Mouse (Mus musculus) neutrophil, adult 65 days (primary cell): ENCODE measurements around the gene Thrap3. TPM values are rescaled to one million over a fixed set of nuclear protein-coding genes. Genes with fewer than 3 reads are reported as not detected.

Experiments
- total RNA-seq: library from RNA; stranded (reverse); gene quantifications from 2 replicates; pipeline ENCODE4 v1.2.4, GENCODE M21; 2023

Thrap3 gene
- total RNA-seq = 271 and 365 TPM in 2 replicates

DNA sequence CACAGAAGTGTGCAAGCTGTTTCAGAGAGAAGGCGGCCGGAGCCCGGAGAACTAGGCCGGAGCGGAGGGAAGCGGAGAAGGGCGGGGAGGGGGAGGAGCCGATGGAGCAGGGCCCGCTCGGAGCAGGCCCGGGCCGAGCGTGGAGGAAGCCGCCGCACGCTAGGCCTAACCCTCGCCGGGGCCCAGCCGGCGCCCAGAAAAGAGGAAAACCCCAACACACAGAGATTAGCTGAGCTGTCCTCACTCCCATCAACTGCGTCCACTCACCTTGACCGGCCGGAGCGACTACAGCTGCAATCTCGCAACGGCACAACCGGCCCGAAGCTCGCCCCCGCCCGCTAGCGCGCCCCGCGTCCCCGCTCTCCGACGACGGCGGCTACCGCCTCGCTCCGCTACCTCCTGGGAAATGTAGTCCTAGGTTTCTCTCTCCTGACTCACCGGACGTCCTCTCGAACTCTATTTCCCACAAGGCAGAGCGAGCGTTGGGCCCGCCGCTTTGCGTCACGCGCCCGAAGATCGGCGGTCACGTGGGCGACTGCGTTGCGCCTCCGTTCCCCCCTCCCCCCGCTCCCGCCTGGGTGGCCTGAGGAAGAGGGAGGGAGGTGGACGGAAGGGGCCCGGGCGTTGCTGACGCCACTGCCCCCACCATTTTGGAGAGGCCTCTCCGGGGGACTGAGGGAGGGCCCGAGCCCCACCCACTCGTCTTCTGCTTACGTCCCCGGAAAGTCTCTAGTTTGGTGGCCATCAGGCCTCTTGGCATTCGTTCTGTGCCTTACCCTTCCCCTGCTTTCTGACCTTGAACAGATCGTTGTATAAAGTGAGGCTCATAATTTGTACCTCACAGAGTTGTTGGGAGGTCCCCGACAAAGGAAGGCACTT lies at the start of gene Thrap3:
Gene Thrap3, minus strand, starts transcription at position 458 of the 879 bp plus-strand sequence.

DNA sequence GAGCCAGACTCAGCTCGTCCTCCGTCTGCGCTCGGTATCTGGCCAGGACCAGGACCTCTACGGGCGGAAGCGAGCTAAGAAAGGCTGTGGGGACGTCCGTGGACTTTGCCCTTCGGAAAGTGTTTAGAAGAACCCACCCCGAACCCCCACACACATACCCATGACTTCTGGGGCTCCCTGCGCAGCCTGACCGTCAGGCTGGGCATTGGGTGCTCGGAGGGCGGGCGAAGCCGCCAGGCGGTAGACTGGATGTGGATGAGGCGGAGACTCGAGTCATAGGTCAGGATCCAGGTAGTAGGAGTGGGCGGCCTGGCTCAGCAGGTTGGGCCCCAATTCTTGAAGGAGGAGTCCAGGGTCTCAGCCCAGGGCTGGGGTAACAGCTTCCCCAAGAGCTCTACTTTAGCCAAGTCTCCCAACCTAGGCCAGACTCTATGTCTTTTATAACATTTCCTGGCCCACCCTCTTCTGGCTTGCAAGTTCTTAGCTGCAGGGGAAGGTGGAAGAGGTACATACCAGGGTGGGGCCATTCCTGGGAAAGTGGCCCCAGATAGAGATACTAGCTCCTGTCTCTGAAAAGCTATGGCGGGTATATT lies 39.4 kb downstream of the Thrap3 start, which contains the start of gene Sh3d21:
Gene Sh3d21, minus strand, starts transcription at position 425 of the 593 bp plus-strand sequence.

DNA sequence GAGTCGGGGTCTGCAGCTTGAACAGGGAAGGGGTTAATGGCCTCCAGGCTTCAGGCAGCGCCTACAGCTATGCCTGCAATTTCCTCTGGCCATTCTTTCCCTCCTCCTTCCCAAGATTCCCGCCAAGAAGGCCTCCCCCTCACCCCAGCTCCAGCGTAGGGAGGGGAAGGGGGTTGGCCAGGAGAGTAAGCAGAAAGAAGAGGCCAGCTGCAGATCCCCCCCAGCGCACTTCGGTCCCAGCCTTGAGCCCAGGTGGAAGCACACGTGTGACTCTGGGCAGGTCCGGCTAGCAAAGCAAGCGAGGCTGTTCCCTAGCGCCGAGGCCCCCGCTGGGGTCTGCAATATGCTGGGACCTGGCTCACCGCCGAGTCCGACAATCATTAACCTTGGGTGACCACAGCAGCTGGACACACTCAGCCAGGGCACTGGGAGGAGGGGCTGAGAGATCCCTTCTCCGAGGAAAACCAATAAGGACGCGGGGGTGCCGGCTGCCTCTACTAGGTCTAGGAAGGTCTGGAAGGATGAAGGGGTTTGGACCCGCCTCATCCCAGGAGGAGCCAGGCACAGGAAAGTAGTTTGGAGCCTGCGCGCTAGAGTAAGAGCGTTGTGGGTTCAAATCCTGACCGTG lies 54.9 kb downstream of the Thrap3 start, which contains the start of gene Eva1b:
Gene Eva1b, plus strand, starts transcription at position 212 of the 628 bp plus-strand sequence.

Other genes with a start within 250 kb of the Thrap3 start
- gene Csf3r, start 178.2 kb downstream of the Thrap3 start, total RNA-seq = 1,343 and 1,506 TPM in 2 replicates
- 28.3 and 32.3 TPM in 2 replicates for gene Mrps15, start 155.8 kb downstream of the Thrap3 start, total RNA-seq
- 6.8 and 9.2 TPM in 2 replicates for gene Oscp1, start 144.2 kb downstream of the Thrap3 start, total RNA-seq
- 27.3 and 33.1 TPM in 2 replicates for gene Lsm10, start 106.1 kb downstream of the Thrap3 start, total RNA-seq
- gene Stk40, start 98.8 kb downstream of the Thrap3 start, total RNA-seq = 95.9 and 138 TPM in 2 replicates
- gene Eva1b, start 55.0 kb downstream of the Thrap3 start, total RNA-seq = 1.8 and 2.6 TPM in 2 replicates
- gene Sh3d21, start 39.3 kb downstream of the Thrap3 start, total RNA-seq = 0.25 and 0.32 TPM in 2 replicates
- gene Map7d1, start 53.6 kb upstream of the Thrap3 start, total RNA-seq = 116 and 132 TPM in 2 replicates
- gene Trappc3, start 59.6 kb upstream of the Thrap3 start, total RNA-seq = 29.5 and 33.0 TPM in 2 replicates
- gene Col8a2, start 84.0 kb upstream of the Thrap3 start, total RNA-seq = not detected in 2 replicates
- 9.6 and 15.1 TPM in 2 replicates for gene Adprhl2, start 118.9 kb upstream of the Thrap3 start, total RNA-seq
- not detected in 2 replicates for gene Tekt2, start 122.9 kb upstream of the Thrap3 start, total RNA-seq
- gene Ago3, start 226.8 kb upstream of the Thrap3 start, total RNA-seq = 6.9 and 8.6 TPM in 2 replicates